Mouse (Mus musculus): ENCODE measurements around the gene Rab20.

The Rab20 gene

DNA sequence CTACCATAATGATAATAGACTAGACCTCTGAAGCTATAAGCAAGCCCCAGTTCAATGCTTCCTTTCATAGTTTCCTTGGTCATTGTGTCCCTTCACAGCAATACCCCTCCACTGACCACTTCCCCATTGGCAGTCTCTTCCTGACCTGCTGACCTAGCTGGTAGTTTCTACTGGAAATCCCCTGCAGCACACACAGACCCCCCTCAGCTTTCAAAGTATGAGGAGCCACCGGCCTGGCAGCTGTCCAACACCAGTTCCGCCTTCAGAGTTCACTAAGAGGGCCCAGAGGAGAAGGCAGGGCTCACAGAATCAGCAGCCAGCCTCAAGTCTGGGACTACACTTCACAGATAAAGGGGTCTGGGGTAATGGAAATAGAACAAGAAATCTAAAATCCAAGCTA is 17.6 kb downstream of the Rab20 start:
- in situ Hi-C loops (cut with MboI; ENCODE audit: low pct_unique_long_range_greater_than_20kb in 1 of 2, low sequenced_read_pairs in 2 of 2, unreplicated experiment in 1 of 2) = no loop called here

DNA sequence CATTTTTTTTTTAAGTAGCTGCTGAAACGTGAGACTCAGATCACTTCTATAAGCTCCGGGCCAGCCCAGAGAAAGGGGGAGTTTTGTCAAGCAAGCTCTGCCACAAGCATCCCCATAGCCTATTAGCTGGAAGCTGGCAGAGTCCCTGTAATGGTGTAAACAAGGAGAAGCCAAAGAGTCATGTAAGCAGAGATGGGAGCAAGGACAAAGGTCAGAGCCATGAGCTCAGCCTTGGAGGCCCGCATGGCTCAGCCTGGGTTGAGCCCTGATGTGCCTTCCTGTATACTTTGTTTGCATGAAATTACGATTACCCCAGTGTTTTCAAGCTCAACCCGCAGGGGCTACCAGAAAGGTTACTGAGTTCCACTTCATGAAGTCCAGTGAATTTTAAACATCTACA is 19.5 kb downstream of the Rab20 start:
- in situ Hi-C loops (cut with MboI; ENCODE audit: low pct_unique_long_range_greater_than_20kb in 1 of 2, low sequenced_read_pairs in 2 of 2, unreplicated experiment in 1 of 2) = no loop called here

- in situ Hi-C loops (cut with MboI; ENCODE audit: low pct_unique_long_range_greater_than_20kb in 1 of 2, low sequenced_read_pairs in 2 of 2, unreplicated experiment in 1 of 2) = no loop called here
Observed at GRCm38 (mm10) chr8:11457981-11458836, 20.3 kb downstream of the Rab20 start.

GRCm38 (mm10) chr8:11457278-11457677 is 21.2 kb downstream of the Rab20 start:
- in situ Hi-C loops (cut with MboI; ENCODE audit: low pct_unique_long_range_greater_than_20kb in 1 of 2, low sequenced_read_pairs in 2 of 2, unreplicated experiment in 1 of 2) = no loop called here

DNA sequence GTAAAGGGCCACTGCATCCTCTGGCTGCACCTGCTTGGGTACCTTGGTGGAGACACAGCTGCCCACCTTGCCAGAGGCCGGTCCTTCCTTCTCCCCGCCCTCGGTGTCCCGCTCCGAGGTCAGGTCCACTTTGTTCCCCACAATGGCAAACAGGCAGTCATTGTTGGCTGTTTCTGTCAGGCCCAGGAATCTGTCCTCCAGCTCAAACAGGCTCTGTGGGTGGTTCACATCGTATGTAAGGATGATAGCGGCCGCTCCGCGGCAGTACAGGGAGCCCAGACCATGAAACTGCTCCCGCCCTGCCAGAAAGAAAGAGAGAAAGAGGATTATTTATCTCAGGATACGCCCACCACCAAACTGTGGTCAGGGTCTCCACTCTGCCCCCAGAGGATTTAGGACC is 24.3 kb downstream of the Rab20 start:
- in situ Hi-C loops (cut with MboI; ENCODE audit: low pct_unique_long_range_greater_than_20kb in 1 of 2, low sequenced_read_pairs in 2 of 2, unreplicated experiment in 1 of 2) = no loop called here

DNA sequence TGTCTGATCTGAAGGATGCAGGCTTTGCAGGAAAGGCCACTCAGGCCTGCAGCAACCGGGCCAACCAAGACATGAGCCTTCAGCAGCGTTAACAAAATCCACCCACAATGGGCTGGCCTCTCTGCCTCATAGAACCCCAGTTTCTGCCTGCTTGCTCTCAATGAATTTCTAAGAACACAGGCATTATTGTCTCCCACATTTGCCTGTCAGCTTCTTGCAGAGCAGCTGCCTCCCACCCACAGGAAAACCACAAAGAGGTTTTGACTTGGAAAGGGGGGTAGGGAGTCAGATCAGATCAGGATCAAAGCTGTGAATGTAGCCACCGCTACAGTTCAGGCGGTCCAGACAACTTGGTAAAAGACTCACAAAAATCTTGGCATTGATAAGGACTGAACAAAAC is 25.5 kb downstream of the Rab20 start:
- in situ Hi-C loops (cut with MboI; ENCODE audit: low pct_unique_long_range_greater_than_20kb in 1 of 2, low sequenced_read_pairs in 2 of 2, unreplicated experiment in 1 of 2) = no loop called here

GRCm38 (mm10) chr8:11452559-11452958 is 26.0 kb downstream of the Rab20 start:
- in situ Hi-C loops (cut with MboI; ENCODE audit: low pct_unique_long_range_greater_than_20kb in 1 of 2, low sequenced_read_pairs in 2 of 2, unreplicated experiment in 1 of 2) = no loop called here

DNA sequence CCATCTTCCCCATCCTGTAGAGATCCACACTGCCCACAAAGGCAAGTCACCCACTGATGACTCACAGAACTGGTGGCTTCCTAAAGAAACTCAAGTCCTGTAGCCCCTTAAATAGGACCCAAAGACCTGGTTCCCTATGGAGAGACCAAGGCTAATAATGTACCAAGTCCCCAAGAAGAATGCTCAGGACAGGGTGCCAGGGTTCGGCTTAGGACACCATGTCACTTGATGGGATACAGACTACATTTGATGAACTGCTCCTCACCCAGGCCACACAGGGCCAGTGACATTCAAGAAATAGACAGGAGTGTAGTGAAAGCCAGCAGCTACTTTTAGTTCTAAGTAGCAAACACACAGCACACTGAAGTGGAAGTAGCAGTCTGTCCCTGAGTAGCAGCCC is 26.4 kb downstream of the Rab20 start:
- in situ Hi-C loops (cut with MboI; ENCODE audit: low pct_unique_long_range_greater_than_20kb in 1 of 2, low sequenced_read_pairs in 2 of 2, unreplicated experiment in 1 of 2) = no loop called here

DNA sequence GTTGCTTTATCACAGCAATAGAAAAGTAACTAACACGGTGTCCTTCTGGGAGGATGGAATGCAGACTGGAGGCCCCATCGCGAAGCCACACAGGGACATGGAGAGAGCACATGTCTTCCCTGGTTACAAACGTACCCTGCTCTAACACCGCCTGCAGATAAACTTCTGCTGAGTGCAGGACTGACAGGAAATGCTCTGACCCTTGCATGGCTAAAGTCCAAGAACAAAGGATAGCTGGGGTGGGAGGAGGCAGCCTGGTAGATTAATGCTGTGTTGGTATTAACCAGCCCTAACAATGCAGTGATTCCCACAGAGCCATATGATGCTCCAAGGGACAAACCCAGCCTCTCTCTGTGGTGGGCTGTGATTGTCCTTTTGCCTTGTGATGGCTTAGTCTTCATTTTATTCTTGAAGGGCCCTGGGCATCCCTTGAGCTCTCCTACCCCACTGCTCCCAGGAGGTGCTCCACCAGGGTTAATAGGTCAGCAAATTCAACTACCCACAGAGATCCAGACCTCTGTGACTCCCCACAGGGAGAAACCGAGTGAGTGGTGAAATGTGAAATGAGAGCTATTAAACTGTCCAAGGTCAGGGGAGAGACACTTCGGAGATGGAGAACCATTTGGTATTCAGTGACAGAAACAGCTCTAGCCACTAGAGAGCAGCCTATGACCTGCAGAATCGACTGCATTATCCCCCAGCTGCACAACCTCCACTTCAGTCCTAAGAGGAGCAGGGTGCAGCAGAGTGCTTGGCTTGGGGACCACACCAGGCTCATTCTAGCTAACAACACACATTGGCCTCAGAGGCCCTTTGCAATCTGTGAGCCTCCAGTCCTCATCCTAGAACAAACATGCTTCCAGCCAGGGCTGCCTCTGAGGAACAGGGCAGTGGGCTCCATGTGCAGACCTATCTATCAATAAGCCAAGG is 28.1 kb downstream of the Rab20 start:
- in situ Hi-C loops (cut with MboI; ENCODE audit: low pct_unique_long_range_greater_than_20kb in 1 of 2, low sequenced_read_pairs in 2 of 2, unreplicated experiment in 1 of 2) = no loop called here

GRCm38 (mm10) chr8:11447910-11448570 is 30.5 kb downstream of the Rab20 start:
- in situ Hi-C loops (cut with MboI; ENCODE audit: low pct_unique_long_range_greater_than_20kb in 1 of 2, low sequenced_read_pairs in 2 of 2, unreplicated experiment in 1 of 2) = no loop called here

DNA sequence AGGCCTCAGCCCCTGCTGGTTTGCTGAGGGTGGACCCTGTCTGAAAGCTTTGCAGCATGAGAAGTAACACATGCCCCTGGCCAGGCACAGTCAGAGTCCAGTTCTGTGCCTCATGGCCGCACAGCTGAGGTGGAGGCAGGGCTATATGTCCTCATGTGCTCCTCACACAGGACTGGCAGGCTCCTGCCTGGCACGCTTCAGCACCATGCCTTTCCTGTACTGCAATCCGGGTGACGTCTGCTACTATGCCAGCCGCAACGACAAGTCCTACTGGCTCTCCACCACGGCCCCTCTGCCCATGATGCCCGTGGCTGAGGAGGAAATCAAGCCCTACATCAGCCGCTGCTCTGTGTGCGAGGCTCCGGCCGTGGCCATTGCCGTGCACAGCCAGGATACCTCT is 32.7 kb downstream of the Rab20 start:
- in situ Hi-C loops (cut with MboI; ENCODE audit: low pct_unique_long_range_greater_than_20kb in 1 of 2, low sequenced_read_pairs in 2 of 2, unreplicated experiment in 1 of 2) = no loop called here

GRCm38 (mm10) chr8:11444216-11444615 is 34.3 kb downstream of the Rab20 start:
- in situ Hi-C loops (cut with MboI; ENCODE audit: low pct_unique_long_range_greater_than_20kb in 1 of 2, low sequenced_read_pairs in 2 of 2, unreplicated experiment in 1 of 2) = no loop called here

DNA sequence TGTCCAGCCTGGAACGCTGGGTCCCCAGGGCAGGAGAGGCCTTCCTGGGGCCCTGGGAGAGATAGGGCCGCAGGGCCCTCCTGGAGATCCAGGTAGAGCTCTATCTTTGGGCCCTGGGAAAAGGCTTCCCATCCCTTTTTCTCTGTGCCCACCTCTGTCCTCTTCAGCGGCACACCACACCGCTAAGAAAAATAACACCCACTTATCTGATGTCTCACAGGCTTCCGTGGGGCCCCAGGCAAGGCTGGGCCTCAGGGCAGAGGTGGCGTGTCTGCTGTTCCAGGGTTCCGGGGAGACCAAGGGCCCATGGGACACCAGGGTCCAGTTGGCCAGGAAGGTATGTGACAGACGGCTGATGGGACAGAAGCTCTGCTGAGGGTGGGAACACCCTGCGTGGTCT is 34.9 kb downstream of the Rab20 start:
- in situ Hi-C loops (cut with MboI; ENCODE audit: low pct_unique_long_range_greater_than_20kb in 1 of 2, low sequenced_read_pairs in 2 of 2, unreplicated experiment in 1 of 2) = no loop called here

DNA sequence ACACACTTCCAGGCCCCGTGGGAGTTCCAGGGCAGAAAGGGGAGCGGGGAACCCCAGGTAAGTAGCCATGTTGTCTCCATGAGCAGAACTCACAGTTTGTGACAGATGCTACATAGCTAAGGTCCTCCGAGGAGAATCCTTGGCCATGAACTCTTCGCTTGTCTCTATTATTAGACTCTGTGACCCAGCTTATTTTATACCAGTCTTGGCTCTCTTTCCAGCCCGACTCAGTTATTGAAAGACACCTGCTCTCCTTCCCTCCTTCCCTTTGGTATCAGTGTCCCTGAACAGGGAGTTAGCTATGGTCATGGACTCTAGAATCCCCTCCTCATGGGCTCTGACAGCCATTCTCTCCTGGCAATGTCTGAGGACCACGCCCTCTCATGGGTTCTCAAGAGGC is 37.2 kb downstream of the Rab20 start:
- in situ Hi-C loops (cut with MboI; ENCODE audit: low pct_unique_long_range_greater_than_20kb in 1 of 2, low sequenced_read_pairs in 2 of 2, unreplicated experiment in 1 of 2) = no loop called here

DNA sequence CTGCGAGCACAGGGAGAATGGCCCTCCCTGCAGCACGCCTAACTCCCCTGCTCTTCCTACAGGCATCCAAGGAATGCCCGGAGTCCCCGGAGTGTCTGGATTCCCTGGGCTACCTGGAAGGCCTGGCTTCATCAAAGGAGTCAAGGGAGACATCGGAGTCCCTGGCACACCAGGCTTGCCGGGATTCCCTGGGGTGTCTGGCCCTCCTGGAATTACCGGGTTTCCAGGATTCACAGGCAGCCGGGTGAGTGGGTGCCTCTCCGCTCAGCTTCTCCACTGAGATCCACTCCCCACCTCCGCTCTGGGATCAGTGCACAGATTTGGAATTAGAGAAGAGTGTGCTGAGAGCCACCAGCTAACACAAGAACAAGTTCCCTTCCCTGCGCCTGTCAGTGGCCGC is 40.6 kb downstream of the Rab20 start:
- in situ Hi-C loops (cut with MboI; ENCODE audit: low pct_unique_long_range_greater_than_20kb in 1 of 2, low sequenced_read_pairs in 2 of 2, unreplicated experiment in 1 of 2) = loop anchor here (10.0 kb wide), 2 partner anchors 267 to 277 kb away; partner anchors contain the start of gene 1700016D06Rik (in 1 of the 2)

DNA sequence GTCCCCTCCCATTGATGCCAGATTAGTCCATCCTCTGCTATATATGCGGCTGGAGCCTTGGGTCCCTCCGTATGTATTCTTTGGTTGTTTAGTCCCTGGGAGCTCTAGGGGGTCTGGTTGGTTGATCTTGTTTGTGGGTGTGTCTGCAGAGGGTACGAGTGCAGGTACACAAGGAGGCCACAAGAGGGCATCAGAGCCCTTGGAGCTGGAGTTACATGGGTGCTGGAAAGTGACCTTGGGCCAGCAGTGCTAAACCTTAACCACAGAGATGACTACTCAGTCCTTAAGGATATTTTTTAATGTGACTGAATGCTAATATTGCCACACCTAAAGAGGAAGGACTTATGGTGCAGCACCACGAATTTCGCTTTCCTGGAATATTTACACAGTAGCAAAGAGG is 47.8 kb downstream of the Rab20 start:
- in situ Hi-C loops (cut with MboI; ENCODE audit: low pct_unique_long_range_greater_than_20kb in 1 of 2, low sequenced_read_pairs in 2 of 2, unreplicated experiment in 1 of 2) = loop anchor here (10.0 kb wide), 2 partner anchors 274 to 284 kb away; partner anchors contain the start of gene 1700016D06Rik (in 1 of the 2)

GRCm38 (mm10) chr8:11423091-11423490 is 55.4 kb downstream of the Rab20 start:
- in situ Hi-C loops (cut with MboI; ENCODE audit: low pct_unique_long_range_greater_than_20kb in 1 of 2, low sequenced_read_pairs in 2 of 2, unreplicated experiment in 1 of 2) = no loop called here

GRCm38 (mm10) chr8:11421968-11422367 is 56.5 kb downstream of the Rab20 start:
- in situ Hi-C loops (cut with MboI; ENCODE audit: low pct_unique_long_range_greater_than_20kb in 1 of 2, low sequenced_read_pairs in 2 of 2, unreplicated experiment in 1 of 2) = no loop called here

GRCm38 (mm10) chr8:11421105-11421504 is 57.4 kb downstream of the Rab20 start:
- in situ Hi-C loops (cut with MboI; ENCODE audit: low pct_unique_long_range_greater_than_20kb in 1 of 2, low sequenced_read_pairs in 2 of 2, unreplicated experiment in 1 of 2) = no loop called here
